Mouse (Mus musculus): ENCODE measurements around the gene Acly. TPM values are rescaled to one million over a fixed set of nuclear protein-coding genes. Genes with fewer than 3 reads are reported as not detected.

Gene Acly
- polyA plus RNA-seq, 1 experiment from 2014 or later: 227 TPM

DNA sequence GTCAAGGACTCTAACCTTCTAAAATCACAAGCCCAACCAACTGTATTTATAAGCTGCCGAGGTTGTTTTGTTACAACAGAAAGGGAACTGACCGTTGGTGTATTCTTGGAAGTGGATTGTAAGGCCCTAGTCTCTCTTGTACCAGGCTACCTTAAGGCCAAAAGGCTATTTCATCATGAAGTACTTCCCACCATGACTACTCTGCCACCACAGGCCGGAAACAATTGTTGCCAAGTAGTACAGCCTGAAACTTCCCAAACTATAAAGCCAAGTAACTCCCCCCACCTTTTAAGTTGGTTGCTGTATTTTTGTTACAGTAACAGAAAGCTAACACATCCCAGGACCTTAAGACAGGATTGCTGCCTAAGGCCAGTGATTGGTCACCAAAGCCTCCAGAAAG is 101.0 kb downstream of the Acly start:
- Histone ChIP-seq H3K4me1 (no peaks in the 10 kb centered on the region), H3K9ac (no peak overlapping the region), H3K27me3 (replicated peaks) (no peaks in the 10 kb centered on the region), H3K4me3 (no peak overlapping the region), H3K27ac (no peak overlapping the region), H3K36me3 (replicated peaks) (peaks cover 6% of the 10 kb centered on the region; the same call in 1 of the 2 replicates), H3K9me3 (no peaks in the 10 kb centered on the region), H3K4me2 (no peak overlapping the region)
- 88% methylated on average over 3 of the region's 3 CpGs for WGBS
- ATAC-seq (replicated peaks): no peak

Small RNA genes lying within 50 kb of the gene (microRNA-seq; reads per million reads assigned to microRNA genes)
- not detected for gene Gm27374
- gene Mir7116: 1.1 reads per million

Other genes with a start within 250 kb of the Acly start
- gene Eif1, start 208.1 kb downstream of the Acly start, polyA plus RNA-seq (2015; fragmentation: Nextera tagmentation; extraction: Ambion mirVana): 1,086 and 1,110 TPM in 2 replicates
- 2.0 and 2.3 TPM in 2 replicates for gene Gast, start 193.6 kb downstream of the Acly start, polyA plus RNA-seq (2015; fragmentation: Nextera tagmentation; extraction: Ambion mirVana)
- 315 and 316 TPM in 2 replicates for gene Hap1, start 171.9 kb downstream of the Acly start, polyA plus RNA-seq (2015; fragmentation: Nextera tagmentation; extraction: Ambion mirVana)
- 104 and 105 TPM in 2 replicates for gene Jup, start 130.2 kb downstream of the Acly start, polyA plus RNA-seq (2015; fragmentation: Nextera tagmentation; extraction: Ambion mirVana)
- gene P3h4, start 113.2 kb downstream of the Acly start, polyA plus RNA-seq (2015; fragmentation: Nextera tagmentation; extraction: Ambion mirVana): 20.3 and 21.2 TPM in 2 replicates
- 23.3 and 27.5 TPM in 2 replicates for gene Fkbp10, start 112.3 kb downstream of the Acly start, polyA plus RNA-seq (2015; fragmentation: Nextera tagmentation; extraction: Ambion mirVana)
- gene Nt5c3b, start 86.2 kb downstream of the Acly start, polyA plus RNA-seq (2015; fragmentation: Nextera tagmentation; extraction: Ambion mirVana): 115 and 116 TPM in 2 replicates
- 0.89 and 1.1 TPM in 2 replicates for gene Klhl10, start 86.1 kb downstream of the Acly start, polyA plus RNA-seq (2015; fragmentation: Nextera tagmentation; extraction: Ambion mirVana)
- 12.4 and 12.8 TPM in 2 replicates for gene Klhl11, start 55.3 kb downstream of the Acly start, polyA plus RNA-seq (2015; fragmentation: Nextera tagmentation; extraction: Ambion mirVana)
- gene Ttc25, start 17.6 kb upstream of the Acly start, polyA plus RNA-seq (2015; fragmentation: Nextera tagmentation; extraction: Ambion mirVana): 1.8 and 2.4 TPM in 2 replicates
- gene Cnp, start 46.9 kb upstream of the Acly start, polyA plus RNA-seq (2015; fragmentation: Nextera tagmentation; extraction: Ambion mirVana): 38.3 and 40.0 TPM in 2 replicates
- 111 and 115 TPM in 2 replicates for gene Nkiras2, start 91.2 kb upstream of the Acly start, polyA plus RNA-seq (2015; fragmentation: Nextera tagmentation; extraction: Ambion mirVana)
- gene Dnajc7, start 92.2 kb upstream of the Acly start, polyA plus RNA-seq (2015; fragmentation: Nextera tagmentation; extraction: Ambion mirVana): 298 and 326 TPM in 2 replicates
- 0.70 and 0.99 TPM in 2 replicates for gene Zfp385c, start 164.5 kb upstream of the Acly start, polyA plus RNA-seq (2015; fragmentation: Nextera tagmentation; extraction: Ambion mirVana)
- 3.5 TPM in 2 replicates for gene Dhx58, start 176.3 kb upstream of the Acly start, polyA plus RNA-seq (2015; fragmentation: Nextera tagmentation; extraction: Ambion mirVana)
- 67.2 and 70.2 TPM in 2 replicates for gene Kat2a, start 184.5 kb upstream of the Acly start, polyA plus RNA-seq (2015; fragmentation: Nextera tagmentation; extraction: Ambion mirVana)
- gene Hspb9, start 185.8 kb upstream of the Acly start, polyA plus RNA-seq (2015; fragmentation: Nextera tagmentation; extraction: Ambion mirVana): not detected in 2 replicates
- 39.3 and 40.9 TPM in 2 replicates for gene Rab5c, start 210.2 kb upstream of the Acly start, polyA plus RNA-seq (2015; fragmentation: Nextera tagmentation; extraction: Ambion mirVana)
- 10.9 and 13.6 TPM in 2 replicates for gene Kcnh4, start 231.9 kb upstream of the Acly start, polyA plus RNA-seq (2015; fragmentation: Nextera tagmentation; extraction: Ambion mirVana)
- 2.3 and 3.3 TPM in 2 replicates for gene Hcrt, start 234.9 kb upstream of the Acly start, polyA plus RNA-seq (2015; fragmentation: Nextera tagmentation; extraction: Ambion mirVana)
- gene Ghdc, start 243.0 kb upstream of the Acly start, polyA plus RNA-seq (2015; fragmentation: Nextera tagmentation; extraction: Ambion mirVana): 5.7 and 6.4 TPM in 2 replicates